ENCODE assay signal across 19 mouse cellular contexts in genomic region chr19:29128217-29128616, GRCm38 (mm10). TPM values are rescaled to one million over a fixed set of nuclear protein-coding genes. Genes with fewer than 3 reads are reported as not detected.
A peak's percentile ranks its signal among the peaks of the same experiment; 100 is the strongest.
DNase-seq lines count a peak whose midpoint lies in the region; ATAC-seq lines count a peak whose summit lies in the region.
"Had no signal": no experiment of that assay in that cellular context is flagged by ENCODE, and none has a peak within 500 bp of the region (broad histone marks: within the 10 kb centered on the region; RNA-seq: fewer than 3 reads in every experiment).

No protein-coding gene starts in this region.

- H3K4me3 ChIP-seq in kidney, embryonic 15.5 days (replicated peaks), result no peak overlapping the region
- no peak overlapping the region for H3K4me3 ChIP-seq in liver, embryonic 11.5 days (ENCODE audit: low read depth, low read length)
- H3K4me3 ChIP-seq: heart, embryonic 15.5 days; hindbrain, embryonic 12.5 days; limb, embryonic 13.5 days; myocyte had no signal

- H3K4me2 ChIP-seq in kidney, embryonic 15.5 days, result no peak overlapping the region
- H3K4me2 ChIP-seq in liver, embryonic 11.5 days, result no peak overlapping the region
- H3K4me2 ChIP-seq: heart, embryonic 15.5 days; hindbrain, embryonic 12.5 days; limb, embryonic 13.5 days had no signal

- H3K9me3 ChIP-seq in kidney, embryonic 15.5 days (replicated peaks), result no peaks in the 10 kb centered on the region
- no peaks in the 10 kb centered on the region for H3K9me3 ChIP-seq in liver, embryonic 11.5 days (ENCODE audit: control insufficient read depth, low read length)
- H3K9me3 ChIP-seq: heart, embryonic 15.5 days; hindbrain, embryonic 12.5 days; limb, embryonic 13.5 days had no signal

- peak; percentile 29 for DNase-seq in adrenal gland, adult 8-10 months
- no peak for DNase-seq in adrenal gland, postnatal 14 days
- DNase-seq in kidney, adult 11 months, result peak; percentile 9
- DNase-seq in liver, embryonic 11.5 days (ENCODE audit: low spot score), result no peak
- peak; percentile 59 for DNase-seq in lung, postnatal 10 days
- no peak for DNase-seq in left cerebral cortex, postnatal 4 days
- no peak for DNase-seq in gastrocnemius, adult 8-10 months (ENCODE audit: low spot score in 2 of 2)
- DNase-seq: cerebellum, postnatal 10 days; kidney, postnatal 10 days; layer of hippocampus, adult 9-11 months; midbrain, embryonic 14.5 days; thymus, adult 18-20 months had no signal

- no peak overlapping the region for H3K9ac ChIP-seq in kidney, embryonic 15.5 days
- H3K9ac ChIP-seq in liver, embryonic 11.5 days (ENCODE audit: low read depth, low read length), result no peak overlapping the region
- H3K9ac ChIP-seq: heart, embryonic 15.5 days; hindbrain, embryonic 12.5 days; limb, embryonic 13.5 days had no signal

- intact Hi-C loops in left cerebral cortex, postnatal 4 days (cut with DNase I), result no loop called here

- no peak for ATAC-seq in kidney, embryonic 15.5 days (replicated peaks; ENCODE audit: low FRiP score)
- no peak for ATAC-seq in liver, embryonic 11.5 days (replicated peaks; ENCODE audit: low FRiP score)
- ATAC-seq: inflammation-experienced regulatory T-cells, adult 6 months had no signal

- no peak overlapping the region for H3K27ac ChIP-seq in kidney, embryonic 15.5 days
- H3K27ac ChIP-seq in liver, embryonic 11.5 days (ENCODE audit: low read depth, low read length), result peak overlapping the region; percentile 63
- H3K27ac ChIP-seq: heart, embryonic 15.5 days; hindbrain, embryonic 12.5 days; limb, embryonic 13.5 days had no signal

- peaks cover 58% of the 10 kb centered on the region for H3K36me3 ChIP-seq in kidney, embryonic 15.5 days
- H3K36me3 ChIP-seq in liver, embryonic 11.5 days (ENCODE audit: control insufficient read depth, insufficient read depth, low read length), result peaks cover 28% of the 10 kb centered on the region

- no peaks in the 10 kb centered on the region for H3K27me3 ChIP-seq in kidney, embryonic 15.5 days
- no peaks in the 10 kb centered on the region for H3K27me3 ChIP-seq in liver, embryonic 11.5 days (replicated peaks; ENCODE audit: control insufficient read depth, insufficient read depth, low read length)
- H3K27me3 ChIP-seq: CH12.LX; heart, embryonic 15.5 days; hindbrain, embryonic 12.5 days; limb, embryonic 13.5 days had no signal

- 59% methylated on average over 6 of the region's 6 CpGs for WGBS in kidney, embryonic 15.5 days
- WGBS in liver, embryonic 11.5 days, result 69% methylated on average over 6 of the region's 6 CpGs

- no peaks in the 10 kb centered on the region for H3K4me1 ChIP-seq in kidney, embryonic 15.5 days
- peaks cover 5% of the 10 kb centered on the region; the same call in 1 of the 2 replicates for H3K4me1 ChIP-seq in liver, embryonic 11.5 days (replicated peaks; ENCODE audit: control insufficient read depth, insufficient read depth, low read length)
- H3K4me1 ChIP-seq: heart, embryonic 15.5 days; hindbrain, embryonic 12.5 days; limb, embryonic 13.5 days had no signal

RNA-seq across cellular contexts. Expression of gene Rcl1, which starts 27.0 kb away (rescaled TPM):
- total RNA-seq in adrenal gland, adult 8-10 months (2022), result 10 to 100 TPM; 23.7 to 36.2 (median 30.0) TPM
- 36.1 and 39.4 TPM in 2 replicates for total RNA-seq in adrenal gland, postnatal 14 days (2021)
- polyA plus RNA-seq in kidney, embryonic 15.5 days (2015; fragmentation: Nextera tagmentation; extraction: Ambion mirVana), result 63.1 and 63.8 TPM in 2 replicates
- 114 and 120 TPM in 2 replicates for polyA plus RNA-seq in liver, embryonic 11.5 days (2014; fragmentation: Nextera tagmentation; extraction: Ambion mirVana)
- total RNA-seq in left cerebral cortex, postnatal 4 days (2021), result 10 to 100 TPM; 18.1 to 18.3 TPM
- 1 to 10 TPM; 5.0 to 8.5 (median 6.9) TPM for total RNA-seq in gastrocnemius, adult 8-10 months (2022)

Comparison
In these comparisons a context has a peak if more than half of its experiments do, and no peak if none do; other contexts are left out.
1. DNase-seq: peak in adrenal gland, adult 8-10 months (single experiment), kidney, adult 11 months (single experiment) and lung, postnatal 10 days (single experiment); none in adrenal gland, postnatal 14 days (single experiment), liver, embryonic 11.5 days (single experiment), left cerebral cortex, postnatal 4 days (single experiment) and gastrocnemius, adult 8-10 months (0 of 2).